Mouse (Mus musculus): ENCODE results near the gene Chat. TPM values are rescaled to one million over a fixed set of nuclear protein-coding genes. Genes with fewer than 3 reads are reported as not detected.

The Chat gene
- polyA plus RNA-seq, 1 experiment from 2014 or later = 2.8 TPM

DNA sequence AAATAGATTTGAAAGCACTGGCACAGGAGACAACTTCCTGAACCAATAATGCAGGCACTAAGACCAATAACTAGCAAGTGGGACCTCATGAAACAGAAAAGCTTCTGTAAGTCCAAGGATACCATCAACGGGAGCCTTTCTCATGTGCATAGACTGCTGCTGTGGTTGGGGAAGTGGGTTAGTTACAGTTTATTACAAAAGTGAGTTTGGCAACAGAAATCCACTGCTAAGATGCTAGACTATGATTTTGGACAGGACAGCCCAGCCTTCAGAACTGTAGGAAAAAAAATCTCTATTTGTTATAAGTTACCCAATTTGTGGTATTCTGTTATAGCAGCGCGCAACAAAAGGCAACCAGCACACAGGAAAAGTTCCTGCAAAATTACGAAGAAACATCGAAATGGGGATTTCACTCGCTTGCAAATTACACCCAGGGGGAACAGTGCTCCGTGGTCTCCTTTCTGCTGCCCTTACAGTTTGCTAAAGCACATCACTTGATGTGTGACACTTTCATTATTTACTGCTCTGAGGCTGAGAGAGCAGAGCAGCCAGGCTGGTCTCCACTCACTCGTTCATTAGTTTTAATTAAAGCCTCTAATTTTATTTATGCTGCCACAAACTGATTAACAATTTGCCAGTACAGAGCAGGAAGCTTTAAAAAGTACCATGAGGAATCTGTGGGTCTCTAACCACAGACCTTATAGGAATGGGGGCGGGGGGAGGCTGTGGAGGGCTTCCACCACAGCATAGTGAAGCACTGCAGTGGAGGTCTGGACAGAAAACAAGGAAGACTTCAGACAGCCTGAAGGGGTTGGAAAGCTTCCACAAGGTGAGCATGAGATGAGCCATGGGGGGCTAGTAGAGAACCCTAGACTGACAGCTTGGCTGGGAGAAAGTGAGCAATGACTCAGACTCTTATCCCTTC, 37.2 kb upstream of the Chat start:
- Histone ChIP-seq H3K4me3 (ENCODE audit: low read length) (no peak overlapping the region), H3K4me2 (ENCODE audit: low read length) (no peak overlapping the region), H3K27ac (ENCODE audit: low read depth, low read length) (no peak overlapping the region), H3K36me3 (ENCODE audit: control insufficient read depth, insufficient read depth, low read length) (no peaks in the 10 kb centered on the region), H3K9me3 (ENCODE audit: control insufficient read depth, low read length) (no peaks in the 10 kb centered on the region), H3K9ac (ENCODE audit: low read depth, low read length) (no peak overlapping the region), H3K4me1 (ENCODE audit: control insufficient read depth, insufficient read depth, low read depth, low read length) (no peaks in the 10 kb centered on the region), H3K27me3 (replicated peaks; ENCODE audit: control insufficient read depth, insufficient read depth, low read length) (no peaks in the 10 kb centered on the region)
- no peak for ATAC-seq
- 69% methylated on average over 9 of the region's 9 CpGs for WGBS

GRCm38 (mm10) chr14:32501303-32501702, 35.5 kb upstream of the Chat start:
- Histone ChIP-seq H3K9ac (ENCODE audit: low read depth, low read length) (no peak overlapping the region), H3K36me3 (ENCODE audit: control insufficient read depth, insufficient read depth, low read length) (no peaks in the 10 kb centered on the region), H3K4me1 (ENCODE audit: control insufficient read depth, insufficient read depth, low read depth, low read length) (no peaks in the 10 kb centered on the region), H3K4me3 (ENCODE audit: low read length) (no peak overlapping the region), H3K27me3 (replicated peaks; ENCODE audit: control insufficient read depth, insufficient read depth, low read length) (no peaks in the 10 kb centered on the region), H3K4me2 (ENCODE audit: low read length) (no peak overlapping the region), H3K27ac (ENCODE audit: low read depth, low read length) (no peak overlapping the region), H3K9me3 (ENCODE audit: control insufficient read depth, low read length) (no peaks in the 10 kb centered on the region)
- WGBS = 83% methylated on average over 2 of the region's 2 CpGs
- ATAC-seq = no peak

- ATAC-seq = no peak
- H3K4me1 ChIP-seq (ENCODE audit: control insufficient read depth, insufficient read depth, low read depth, low read length) = 0 out of 2 replicates have a peak, but pooled peaks cover 2% of the 10 kb centered on the region
- 73% methylated on average over 8 of the region's 8 CpGs for WGBS
These were observed 30.5 kb upstream of the Chat start for GRCm38 (mm10) chr14:32496115-32496850.

GRCm38 (mm10) chr14:32492521-32492920, 26.7 kb upstream of the Chat start:
- H3K4me2 ChIP-seq (ENCODE audit: low read length) = peak overlapping the region; percentile 57
- no peaks in the 10 kb centered on the region for H3K9me3 ChIP-seq (ENCODE audit: control insufficient read depth, low read length)
- peak overlapping the region; percentile 56 for H3K9ac ChIP-seq (ENCODE audit: low read depth, low read length)
- H3K27me3 ChIP-seq (replicated peaks; ENCODE audit: control insufficient read depth, insufficient read depth, low read length) = no peaks in the 10 kb centered on the region
- peak overlapping the region; percentile 29 for H3K4me3 ChIP-seq (ENCODE audit: low read length)
- H3K36me3 ChIP-seq (ENCODE audit: control insufficient read depth, insufficient read depth, low read length) = no peaks in the 10 kb centered on the region
- H3K27ac ChIP-seq (ENCODE audit: low read depth, low read length) = no peak overlapping the region
- peak; percentile 65 for ATAC-seq
- H3K4me1 ChIP-seq (ENCODE audit: control insufficient read depth, insufficient read depth, low read depth, low read length) = 0 out of 2 replicates have a peak, but pooled peaks cover 2% of the 10 kb centered on the region
- WGBS = 13% methylated on average over 13 of the region's 13 CpGs

More at GRCm38 (mm10) chr14:32496115-32496850, 30.5 kb upstream of the Chat start:
- Histone ChIP-seq H3K9ac (ENCODE audit: low read depth, low read length) (no peak overlapping the region), H3K4me2 (ENCODE audit: low read length) (no peak overlapping the region), H3K36me3 (ENCODE audit: control insufficient read depth, insufficient read depth, low read length) (no peaks in the 10 kb centered on the region), H3K4me3 (ENCODE audit: low read length) (no peak overlapping the region), H3K27me3 (replicated peaks; ENCODE audit: control insufficient read depth, insufficient read depth, low read length) (no peaks in the 10 kb centered on the region), H3K9me3 (ENCODE audit: control insufficient read depth, low read length) (no peaks in the 10 kb centered on the region), H3K27ac (ENCODE audit: low read depth, low read length) (no peak overlapping the region)

GRCm38 (mm10) chr14:32482061-32482460, 16.3 kb upstream of the Chat start:
- no peak overlapping the region for H3K9ac ChIP-seq (ENCODE audit: low read depth, low read length)
- WGBS = 11% methylated on average over 3 of the region's 3 CpGs
- no peaks in the 10 kb centered on the region for H3K36me3 ChIP-seq (ENCODE audit: control insufficient read depth, insufficient read depth, low read length)
- H3K4me2 ChIP-seq (ENCODE audit: low read length) = no peak overlapping the region
- ATAC-seq = no peak
- no peak overlapping the region for H3K27ac ChIP-seq (ENCODE audit: low read depth, low read length)
- H3K4me3 ChIP-seq (ENCODE audit: low read length) = no peak overlapping the region
- no peaks in the 10 kb centered on the region; the same call in 1 of the 2 replicates for H3K27me3 ChIP-seq (replicated peaks; ENCODE audit: control insufficient read depth, insufficient read depth, low read length)
- no peaks in the 10 kb centered on the region for H3K4me1 ChIP-seq (ENCODE audit: control insufficient read depth, insufficient read depth, low read depth, low read length)
- H3K9me3 ChIP-seq (ENCODE audit: control insufficient read depth, low read length) = no peaks in the 10 kb centered on the region

DNA sequence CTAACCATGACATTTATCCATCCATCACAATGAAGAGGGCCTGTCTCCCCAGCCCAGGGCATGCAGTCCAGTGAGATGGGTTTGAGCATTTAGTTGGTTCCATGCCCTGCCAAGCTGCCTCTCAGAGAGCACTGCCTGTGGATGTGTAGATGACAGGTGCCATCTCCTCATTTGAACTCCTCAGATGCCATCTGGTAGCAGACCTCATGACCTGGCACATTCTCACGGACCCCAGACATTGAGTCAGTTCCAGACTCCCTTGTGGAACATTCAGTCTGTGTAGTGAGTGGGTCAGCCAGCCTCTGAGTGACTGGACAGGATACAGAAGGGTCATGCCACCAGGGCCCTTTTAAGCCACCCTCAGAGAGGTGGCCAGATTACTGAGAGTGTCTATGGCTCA, 11.8 kb upstream of the Chat start:
- H3K9me3 ChIP-seq (ENCODE audit: control insufficient read depth, low read length) = no peaks in the 10 kb centered on the region
- no peak overlapping the region for H3K4me3 ChIP-seq (ENCODE audit: low read length)
- no peak for ATAC-seq
- H3K4me2 ChIP-seq (ENCODE audit: low read length) = no peak overlapping the region
- H3K27ac ChIP-seq (ENCODE audit: low read depth, low read length) = no peak overlapping the region
- H3K4me1 ChIP-seq (ENCODE audit: control insufficient read depth, insufficient read depth, low read depth, low read length) = no peaks in the 10 kb centered on the region
- 65% methylated on average over 1 of the region's 1 CpGs for WGBS
- no peaks in the 10 kb centered on the region for H3K27me3 ChIP-seq (replicated peaks; ENCODE audit: control insufficient read depth, insufficient read depth, low read length)
- no peak overlapping the region for H3K9ac ChIP-seq (ENCODE audit: low read depth, low read length)
- no peaks in the 10 kb centered on the region for H3K36me3 ChIP-seq (ENCODE audit: control insufficient read depth, insufficient read depth, low read length)

DNA sequence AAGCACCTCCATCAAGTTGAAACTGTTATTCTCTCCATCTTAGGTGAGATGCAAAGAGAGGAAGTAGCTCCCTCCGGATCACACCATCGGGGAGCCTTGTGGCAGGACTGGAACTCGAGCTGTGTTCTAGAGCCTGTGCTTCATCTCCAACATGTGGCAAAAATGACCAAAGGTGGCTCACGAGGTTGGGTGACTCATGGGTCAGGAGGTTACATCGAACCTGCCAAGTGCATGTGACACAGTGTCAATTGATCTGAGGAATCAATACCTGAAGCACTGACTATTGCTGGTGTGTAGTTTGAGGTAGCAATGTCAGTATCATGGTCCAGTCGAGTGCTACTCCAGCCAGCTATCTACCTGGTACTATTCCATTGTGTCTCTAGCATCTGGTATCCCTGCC, 10.8 kb upstream of the Chat start:
- no peak for ATAC-seq
- Histone ChIP-seq H3K9me3 (ENCODE audit: control insufficient read depth, low read length) (no peaks in the 10 kb centered on the region), H3K9ac (ENCODE audit: low read depth, low read length) (no peak overlapping the region), H3K4me1 (ENCODE audit: control insufficient read depth, insufficient read depth, low read depth, low read length) (no peaks in the 10 kb centered on the region), H3K27me3 (replicated peaks; ENCODE audit: control insufficient read depth, insufficient read depth, low read length) (no peaks in the 10 kb centered on the region), H3K4me3 (ENCODE audit: low read length) (no peak overlapping the region), H3K27ac (ENCODE audit: low read depth, low read length) (no peak overlapping the region), H3K4me2 (ENCODE audit: low read length) (no peak overlapping the region), H3K36me3 (ENCODE audit: control insufficient read depth, insufficient read depth, low read length) (no peaks in the 10 kb centered on the region)
- 77% methylated on average over 6 of the region's 6 CpGs for WGBS

- peak; percentile 60 for ATAC-seq
- Histone ChIP-seq H3K36me3 (ENCODE audit: control insufficient read depth, insufficient read depth, low read length) (no peaks in the 10 kb centered on the region), H3K4me1 (ENCODE audit: control insufficient read depth, insufficient read depth, low read depth, low read length) (no peaks in the 10 kb centered on the region), H3K4me3 (ENCODE audit: low read length) (no peak overlapping the region), H3K9me3 (ENCODE audit: control insufficient read depth, low read length) (no peaks in the 10 kb centered on the region), H3K4me2 (ENCODE audit: low read length) (no peak overlapping the region), H3K27ac (ENCODE audit: low read depth, low read length) (no peak overlapping the region), H3K27me3 (replicated peaks; ENCODE audit: control insufficient read depth, insufficient read depth, low read length) (no peaks in the 10 kb centered on the region), H3K9ac (ENCODE audit: low read depth, low read length) (no peak overlapping the region)
- 13% methylated on average over 4 of the region's 4 CpGs for WGBS
These were observed 7.2 kb upstream of the Chat start for GRCm38 (mm10) chr14:32472996-32473395.

GRCm38 (mm10) chr14:32467606-32468005, 1.8 kb upstream of the Chat start:
- Histone ChIP-seq H3K9ac (ENCODE audit: low read depth, low read length) (no peak overlapping the region), H3K4me2 (ENCODE audit: low read length) (no peak overlapping the region), H3K4me1 (ENCODE audit: control insufficient read depth, insufficient read depth, low read depth, low read length) (peaks cover 18% of the 10 kb centered on the region), H3K27me3 (replicated peaks; ENCODE audit: control insufficient read depth, insufficient read depth, low read length) (peaks cover 47% of the 10 kb centered on the region), H3K36me3 (ENCODE audit: control insufficient read depth, insufficient read depth, low read length) (no peaks in the 10 kb centered on the region), H3K27ac (ENCODE audit: low read depth, low read length) (no peak overlapping the region), H3K9me3 (ENCODE audit: control insufficient read depth, low read length) (no peaks in the 10 kb centered on the region), H3K4me3 (ENCODE audit: low read length) (no peak overlapping the region)
- ATAC-seq = no peak
- 22% methylated on average over 5 of the region's 5 CpGs for WGBS
